Mouse (Mus musculus) gastrocnemius, postnatal 14 days (tissue): ENCODE measurements around the gene Ddr2. TPM values are rescaled to one million over a fixed set of nuclear protein-coding genes. Genes with fewer than 3 reads are reported as not detected.
A peak's percentile ranks its signal among the peaks of the same experiment; 100 is the strongest.

ENCODE experiments used
- DNase-seq: peaks from one replicate; pipeline ENCODE4 v3.0.0; 2021; ENCODE audit warnings: mixed read lengths
- intact Hi-C: fragments of 180-260 bp; cut with DNase I; formaldehyde crosslinking; loops from one replicate; pipeline ENCODE4 v1.15.1; 2025; ENCODE audit warnings: low total_unique reads
- long read RNA-seq, 2 experiments: library from polyadenylated mRNA; stranded (forward); transcript quantifications; one replicate each; pipeline ENCODE4 v2.0.0; 2021
- total RNA-seq, 2 experiments: library from RNA; stranded (reverse); gene quantifications; 2 replicates each; pipeline ENCODE4 v1.2.3; 2021

Gene Ddr2
- total RNA-seq = 10 to 100 TPM; 27.5 to 31.9 TPM
- long read RNA-seq, experiment 1, partial matches to known transcripts = 2 of 2 reads
- long read RNA-seq, experiment 1, other reads (novel, unspliced or antisense) = 0 of 2 reads
- long read RNA-seq, experiment 2, partial matches to known transcripts = 6 of 7 reads
- long read RNA-seq, experiment 2, other reads (novel, unspliced or antisense) = 1 of 7 reads

- intact Hi-C loops = no loop called here
- peak; percentile 87 for DNase-seq
Observed at GRCm38 (mm10) chr1:170110516-170111332, at the start of gene Ddr2. Ddr2 (minus strand) TSS chr1:170110762.

- intact Hi-C loops = no loop called here
- DNase-seq = no peak
Observed at GRCm38 (mm10) chr1:170159707-170160106, 49.1 kb upstream of the Ddr2 start.

DNA sequence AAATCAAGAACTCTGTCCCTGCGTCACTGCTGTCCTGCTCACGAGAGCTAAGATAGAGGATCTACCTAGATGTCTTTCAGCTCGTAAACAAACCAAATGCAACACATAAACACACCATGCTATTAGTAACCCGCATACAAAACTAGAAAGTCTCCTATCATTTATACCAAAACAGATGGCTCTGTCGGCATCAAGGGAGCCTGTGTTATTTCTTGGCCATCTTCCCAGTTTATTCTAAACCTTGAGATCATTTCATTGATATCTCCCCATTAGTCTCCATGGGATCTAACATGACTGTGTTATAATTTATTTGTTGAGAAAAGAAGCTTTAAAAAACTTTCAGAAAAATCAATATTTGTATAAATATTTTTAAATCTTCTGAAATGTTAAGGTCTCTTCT, 45.2 kb upstream of the Ddr2 start:
- intact Hi-C loops = no loop called here
- DNase-seq = no peak

DNA sequence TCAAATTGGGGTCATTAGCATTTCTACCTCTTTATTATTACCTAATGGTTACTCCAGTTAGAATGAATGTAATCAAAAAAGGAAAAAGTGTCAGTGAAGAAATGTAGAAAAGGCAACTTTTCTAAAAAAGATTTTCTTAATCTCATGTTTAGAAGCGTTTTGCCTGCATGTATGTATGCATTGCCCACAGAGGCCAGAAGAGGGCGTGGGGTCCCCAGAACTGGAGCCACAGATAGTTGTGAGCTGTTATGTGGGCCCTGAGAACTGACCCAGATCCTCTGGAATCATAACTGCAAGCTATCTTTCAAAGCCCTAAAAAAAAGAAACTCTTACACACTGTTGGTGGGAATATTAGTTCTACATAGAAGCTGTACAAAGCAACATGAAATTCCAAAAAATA, 44.7 kb upstream of the Ddr2 start:
- no peak for DNase-seq
- intact Hi-C loops = no loop called here

- intact Hi-C loops = no loop called here
- DNase-seq = no peak
Observed at GRCm38 (mm10) chr1:170153986-170154385, 43.4 kb upstream of the Ddr2 start.

DNA sequence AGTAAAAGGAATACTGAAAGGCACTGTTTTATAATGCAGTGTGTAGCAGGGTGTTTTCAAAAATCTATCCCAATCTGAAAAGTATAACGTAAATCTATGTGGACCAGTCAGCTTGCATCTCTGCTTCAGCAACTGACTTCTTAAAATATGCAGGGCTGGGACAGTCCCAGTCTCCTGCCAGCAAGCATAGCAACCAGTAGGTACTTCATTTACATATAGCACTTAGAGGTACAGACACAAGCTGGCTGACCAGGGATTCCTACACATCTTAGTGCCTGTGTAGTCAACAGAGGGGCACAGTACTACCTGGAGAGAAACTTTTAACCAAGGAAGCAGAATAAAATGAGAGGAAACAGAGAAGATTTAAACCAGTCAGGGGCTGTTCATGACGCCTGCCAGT, 42.0 kb upstream of the Ddr2 start:
- intact Hi-C loops = no loop called here

GRCm38 (mm10) chr1:170150870-170151269, 40.3 kb upstream of the Ddr2 start:
- intact Hi-C loops = no loop called here
- DNase-seq = no peak

More for the DNA sequence above, 42.0 kb upstream of the Ddr2 start:
- no peak for DNase-seq

GRCm38 (mm10) chr1:170149756-170150155, 39.2 kb upstream of the Ddr2 start:
- DNase-seq = no peak
- intact Hi-C loops = no loop called here

- intact Hi-C loops = no loop called here
- DNase-seq = no peak
Observed at GRCm38 (mm10) chr1:170148536-170148935, 38.0 kb upstream of the Ddr2 start.

- no peak for DNase-seq
- intact Hi-C loops = no loop called here
Observed at GRCm38 (mm10) chr1:170147651-170148448, 37.3 kb upstream of the Ddr2 start.

- no peak for DNase-seq
- intact Hi-C loops = no loop called here
Observed at GRCm38 (mm10) chr1:170145606-170146005, 35.0 kb upstream of the Ddr2 start.

- no peak for DNase-seq
- intact Hi-C loops = no loop called here
Observed at GRCm38 (mm10) chr1:170142256-170142871, 31.8 kb upstream of the Ddr2 start.

DNA sequence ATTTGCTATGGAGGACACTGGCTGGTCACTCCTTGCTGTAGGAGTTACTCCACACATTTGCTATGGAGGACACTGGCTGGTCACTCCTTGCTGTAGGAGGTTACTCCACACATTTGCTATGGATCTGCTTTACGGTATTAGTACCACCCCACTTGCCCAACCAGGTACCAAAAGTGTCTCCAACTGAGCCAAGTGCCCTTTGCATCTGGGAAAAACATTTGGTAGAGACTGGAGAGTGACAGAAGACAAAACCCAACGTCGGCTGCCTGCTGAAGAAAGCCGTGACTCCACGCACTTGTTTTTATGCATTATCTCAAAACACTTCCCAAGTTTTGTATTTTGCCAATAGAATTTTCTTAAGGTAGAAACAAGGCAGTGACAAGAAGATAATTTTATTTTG, 31.1 kb upstream of the Ddr2 start:
- DNase-seq = no peak
- intact Hi-C loops = no loop called here

- intact Hi-C loops = loop anchor here (10.0 kb wide), 1 partner anchor 172 kb away; the partner anchor contains the start of gene Hsd17b7
- DNase-seq = peak; percentile 78
Observed at GRCm38 (mm10) chr1:170136351-170137009, 25.9 kb upstream of the Ddr2 start.

- intact Hi-C loops = loop anchor here (10.0 kb wide), 1 partner anchor 169 kb away; the partner anchor contains the start of gene Hsd17b7
- no peak for DNase-seq
Observed at GRCm38 (mm10) chr1:170134264-170134663, 23.7 kb upstream of the Ddr2 start.

DNA sequence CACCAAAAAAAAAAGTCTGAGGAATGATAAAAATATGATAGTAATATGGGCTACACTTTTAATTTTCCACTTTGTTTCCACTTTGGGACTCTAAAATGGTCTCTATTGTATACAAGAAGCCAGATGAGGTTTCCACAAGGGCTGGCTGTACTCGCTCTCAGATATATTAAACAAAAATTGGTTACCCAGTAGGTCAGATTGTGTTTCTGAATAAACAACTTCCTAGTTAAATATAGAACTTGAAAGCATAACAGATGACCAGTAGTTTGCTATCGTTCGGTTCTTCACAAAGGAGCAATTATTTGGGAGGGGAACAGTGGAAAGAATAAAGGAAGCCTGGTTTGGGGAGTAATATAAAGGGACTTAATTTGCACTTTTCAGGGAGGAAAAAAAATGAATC, 20.4 kb upstream of the Ddr2 start:
- DNase-seq = no peak
- intact Hi-C loops = loop anchor here (10.0 kb wide), 1 partner anchor 166 kb away; the partner anchor contains the start of gene Hsd17b7

DNA sequence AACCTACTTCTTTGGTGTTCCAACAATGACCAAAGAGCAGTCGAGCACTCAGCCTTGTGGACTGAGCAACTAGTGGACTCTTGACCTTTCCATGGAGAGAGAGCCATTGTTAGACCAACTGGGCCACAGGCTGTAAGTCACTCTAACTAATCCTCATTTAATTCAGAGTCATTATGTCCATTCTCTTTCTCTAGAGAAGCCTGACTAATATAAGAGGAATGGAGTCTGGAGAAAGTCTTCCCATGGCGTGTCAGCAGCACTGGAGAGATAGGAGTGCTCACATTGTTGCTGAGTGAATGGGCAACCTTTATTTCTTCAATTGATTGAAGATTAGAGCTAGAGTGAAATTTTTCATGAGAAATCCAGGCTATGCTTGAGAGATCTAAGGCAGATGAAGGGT, 14.1 kb upstream of the Ddr2 start:
- intact Hi-C loops = no loop called here
- DNase-seq = no peak

GRCm38 (mm10) chr1:170113616-170114015, 3.1 kb upstream of the Ddr2 start:
- intact Hi-C loops = no loop called here
- DNase-seq = no peak

DNA sequence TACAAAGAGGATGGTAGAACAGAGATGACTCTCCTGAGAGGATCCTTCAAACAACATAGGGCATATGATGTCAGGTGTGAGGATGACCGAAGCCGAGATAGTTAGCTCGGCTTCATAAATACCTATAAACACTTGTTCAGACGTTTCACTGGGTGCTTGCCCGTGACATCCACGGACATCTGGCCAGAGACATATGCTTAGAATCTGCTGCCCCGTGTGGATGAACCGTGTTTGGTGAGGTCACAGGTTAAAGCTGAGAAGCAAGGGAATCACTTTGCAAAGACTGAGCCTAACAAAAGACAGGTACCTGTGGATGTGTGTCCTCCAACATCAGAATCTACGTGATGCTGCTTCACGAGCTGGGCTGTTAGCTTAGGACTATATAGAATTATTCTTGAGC, 1.7 kb upstream of the Ddr2 start:
- DNase-seq = no peak
- intact Hi-C loops = no loop called here
